Mouse (Mus musculus) myocyte (in vitro differentiated cells): ENCODE results near the gene Trp73.

Experiments used
- CEBPB ChIP-seq: IDR thresholded peaks from 2 replicates; pipeline ENCODE4 v1.6.1; 2011; ENCODE audit warnings: mild to moderate bottlenecking, moderate library complexity; ENCODE audit not compliant: poor library complexity, insufficient read depth, severe bottlenecking
- E2F4 ChIP-seq: IDR thresholded peaks from one replicate; pipeline ENCODE4 v1.6.1; 2011; ENCODE audit warnings: mild to moderate bottlenecking, control low read depth, moderate library complexity; ENCODE audit not compliant: insufficient read depth
- MAX ChIP-seq: IDR thresholded peaks from one replicate; pipeline ENCODE4 v1.6.1; 2011; ENCODE audit warnings: low read depth, mild to moderate bottlenecking, control low read depth
- MYOG ChIP-seq, 3 experiments: IDR thresholded peaks; one replicate each; pipeline ENCODE4 v1.6.1; 2011; ENCODE audit warnings: control low read depth in 2 of 3, low read depth in 2 of 3, mild to moderate bottlenecking in 2 of 3; ENCODE audit not compliant: insufficient read length in 2 of 3, control insufficient read depth in 1 of 3, insufficient read depth in 1 of 3
- POLR2A ChIP-seq: IDR thresholded peaks from one replicate; pipeline ENCODE4 v1.6.1; 2011; ENCODE audit warnings: low read depth, mild to moderate bottlenecking, control low read depth, moderate library complexity; ENCODE audit not compliant: insufficient read length
- POLR2AphosphoS2 ChIP-seq: IDR thresholded peaks from one replicate; pipeline ENCODE4 v1.6.1; 2011; ENCODE audit warnings: low read depth, control low read depth; ENCODE audit not compliant: insufficient read length
- REST ChIP-seq: IDR thresholded peaks from one replicate; pipeline ENCODE4 v1.6.1; 2011; ENCODE audit warnings: mild to moderate bottlenecking, control low read depth, moderate library complexity; ENCODE audit not compliant: insufficient read depth, insufficient read length
- SRF ChIP-seq: IDR thresholded peaks from one replicate; pipeline ENCODE4 v1.6.1; 2011; ENCODE audit warnings: low read depth; ENCODE audit not compliant: control insufficient read depth, insufficient read length
- USF1 ChIP-seq: IDR thresholded peaks from one replicate; pipeline ENCODE4 v1.6.1; 2011; ENCODE audit warnings: low read depth, mild to moderate bottlenecking, control low read depth, moderate library complexity

- TF ChIP-seq POLR2A (no peak), SRF (no peak), REST (no peak), USF1 (no peak), MYOG (IDR thresholded peaks at IDR 0.05; ENCODE audit: control insufficient read depth in 1 of 3, insufficient read depth in 1 of 3, insufficient read length in 2 of 3, low read depth in 2 of 3) (no peak), CEBPB (no peak), E2F4 (no peak), MAX (no peak), POLR2AphosphoS2 (no peak)
Observed at GRCm38 (mm10) chr4:154080211-154080610, 59.8 kb downstream of the Trp73 start.
